Mouse (Mus musculus): ENCODE results near the gene Olfr1085.

DNA sequence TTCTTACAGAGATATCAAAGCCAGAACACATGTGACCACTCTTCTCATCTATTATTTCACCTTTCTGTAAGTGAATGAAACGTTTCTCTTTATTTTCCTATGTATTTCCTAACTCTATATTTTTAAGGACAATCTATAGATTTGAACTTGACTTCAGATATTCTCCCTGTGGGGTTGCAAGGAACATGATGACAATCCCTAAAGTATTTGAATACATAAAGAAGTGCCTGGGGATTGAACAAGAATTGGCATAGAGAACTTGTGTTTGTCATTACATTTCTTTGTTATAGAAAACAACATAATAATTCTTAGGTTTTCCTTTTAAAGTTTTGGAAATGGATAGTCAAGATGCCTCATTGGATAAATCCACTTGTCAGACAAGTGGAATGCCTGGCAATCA is at the start of gene Olfr1085:
- TF ChIP-seq CHD2 (IDR thresholded peaks at IDR 0.05; ENCODE audit: low read depth, low read length) = no peak
- TF ChIP-seq ZC3H11A (IDR thresholded peaks at IDR 0.05; ENCODE audit: borderline replicate concordance, low read depth, low read length) = no peak

All from ES-E14 (cell line).